Mouse (Mus musculus): ENCODE results near the gene Csmd2.

DNA sequence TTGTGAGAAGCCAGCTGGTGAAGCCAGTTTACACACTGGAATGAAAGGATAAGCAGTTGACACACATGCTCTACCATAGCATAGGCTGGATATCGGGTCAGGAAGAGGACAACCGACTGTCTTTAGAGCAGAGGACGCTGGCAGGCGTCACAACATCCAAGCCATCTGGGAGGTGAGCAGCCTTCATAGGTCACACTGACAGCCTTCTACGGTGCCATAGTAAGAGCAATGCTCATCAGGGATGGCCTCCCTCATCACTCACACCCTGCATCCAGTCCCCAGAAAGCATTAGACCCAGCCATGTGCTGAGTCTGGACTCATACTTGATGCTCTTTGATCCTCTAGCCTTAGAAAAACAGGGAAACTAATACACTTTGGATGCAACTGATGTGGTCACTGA is 276.8 kb downstream of the Csmd2 start:
- TF ChIP-seq POLR2A (IDR thresholded peaks at IDR 0.05; ENCODE audit: borderline replicate concordance, control insufficient read depth, low read depth, low read length), result no peak
- TF ChIP-seq CTCF (IDR thresholded peaks at IDR 0.05; ENCODE audit: control insufficient read depth, insufficient read depth, low read length), result no peak
